Mouse (Mus musculus) heart, postnatal 25 days (tissue): ENCODE measurements at regions not wholly inside any gene's neighbourhood (a gene's known extent, or its start where the extent isn't known, plus 50 kb on each side); places are given as distances from the start of the nearest gene placed in this dataset.

Experiments
- DNase-seq: peaks from one replicate; pipeline ENCODE4 v3.0.0; 2022; ENCODE audit warnings: low spot score
- intact Hi-C: fragments of 180-260 bp; cut with DNase I; formaldehyde crosslinking; loops from one replicate; pipeline ENCODE4 v1.15.1; 2025

- intact Hi-C loops, result no loop called here
- no peak for DNase-seq
These were observed 87.1 kb downstream of the Ankrd50 start for GRCm38 (mm10) chr3:38397615-38397956.

- intact Hi-C loops, result no loop called here
- no peak for DNase-seq
These were observed 87.7 kb downstream of the Ankrd50 start for GRCm38 (mm10) chr3:38396760-38397614.

- no peak for DNase-seq
- intact Hi-C loops, result no loop called here
These were observed 90.3 kb downstream of the Ankrd50 start for GRCm38 (mm10) chr3:38394308-38394707.

- no peak for DNase-seq
- intact Hi-C loops, result no loop called here
These were observed 95.0 kb downstream of the Ankrd50 start for GRCm38 (mm10) chr3:38389647-38390046.

GRCm38 (mm10) chr3:38388961-38389360, 95.7 kb downstream of the Ankrd50 start:
- intact Hi-C loops, result no loop called here
- no peak for DNase-seq

GRCm38 (mm10) chr3:38382743-38383142, 101.9 kb downstream of the Ankrd50 start:
- intact Hi-C loops, result no loop called here
- no peak for DNase-seq

- intact Hi-C loops, result no loop called here
- DNase-seq, result no peak
These were observed 103.0 kb downstream of the Ankrd50 start for GRCm38 (mm10) chr3:38381623-38382022.

- no peak for DNase-seq
- intact Hi-C loops, result no loop called here
These were observed 111.0 kb downstream of the Ankrd50 start for GRCm38 (mm10) chr3:38373690-38374089.

- intact Hi-C loops, result no loop called here
- DNase-seq, result no peak
These were observed 112.9 kb downstream of the Ankrd50 start for GRCm38 (mm10) chr3:38371702-38372101.

- intact Hi-C loops, result loop anchor here (5.0 kb wide), 1 partner anchor 107 kb away; no protein-coding TSS in a partner anchor
- no peak for DNase-seq
These were observed 120.8 kb downstream of the Ankrd50 start for GRCm38 (mm10) chr3:38363888-38364287.

GRCm38 (mm10) chr3:38361411-38361810, 123.2 kb downstream of the Ankrd50 start:
- intact Hi-C loops, result loop anchor here (5.0 kb wide), 1 partner anchor 104 kb away; no protein-coding TSS in a partner anchor
- DNase-seq, result no peak

- DNase-seq, result no peak
- intact Hi-C loops, result loop anchor here (5.0 kb wide), 1 partner anchor 104 kb away; no protein-coding TSS in a partner anchor
These were observed 123.7 kb downstream of the Ankrd50 start for GRCm38 (mm10) chr3:38360974-38361373.

- no peak for DNase-seq
- intact Hi-C loops, result loop anchor here (5.0 kb wide), 1 partner anchor 103 kb away; no protein-coding TSS in a partner anchor
These were observed 124.2 kb downstream of the Ankrd50 start for GRCm38 (mm10) chr3:38360421-38360921.

- DNase-seq, result no peak
These were observed 126.6 kb downstream of the Ankrd50 start for GRCm38 (mm10) chr3:38357905-38358491.

GRCm38 (mm10) chr3:38344283-38344682, 140.4 kb downstream of the Ankrd50 start:
- no peak for DNase-seq
- intact Hi-C loops, result no loop called here

More at GRCm38 (mm10) chr3:38357905-38358491, 126.6 kb downstream of the Ankrd50 start:
- intact Hi-C loops, result loop anchor here (5.0 kb wide), 2 partner anchors 41 to 81 kb away; no protein-coding TSS in a partner anchor

GRCm38 (mm10) chr3:38341666-38342065, 143.0 kb downstream of the Ankrd50 start:
- DNase-seq, result no peak
- intact Hi-C loops, result no loop called here

GRCm38 (mm10) chr3:38333321-38333910, 151.2 kb downstream of the Ankrd50 start:
- DNase-seq, result no peak
- intact Hi-C loops, result no loop called here

- intact Hi-C loops, result no loop called here
- no peak for DNase-seq
These were observed 153.5 kb downstream of the Ankrd50 start for GRCm38 (mm10) chr3:38331169-38331568.

GRCm38 (mm10) chr3:38327286-38327685, 157.4 kb downstream of the Ankrd50 start:
- intact Hi-C loops, result no loop called here

GRCm38 (mm10) chr3:38326211-38326610, 158.4 kb downstream of the Ankrd50 start:
- no peak for DNase-seq
- intact Hi-C loops, result no loop called here

More at GRCm38 (mm10) chr3:38327286-38327685, 157.4 kb downstream of the Ankrd50 start:
- no peak for DNase-seq
